Mouse (Mus musculus): ENCODE data around the gene Slc32a1.
A peak's percentile ranks its signal among the peaks of the same experiment; 100 is the strongest.

Slc32a1 gene

GRCm38 (mm10) chr2:158610488-158611325, at the start of gene Slc32a1:
Gene Slc32a1, plus strand, starts transcription at chr2:158610767.
- no peak for DNase-seq (ENCODE audit: low read depth, low spot score)

DNA sequence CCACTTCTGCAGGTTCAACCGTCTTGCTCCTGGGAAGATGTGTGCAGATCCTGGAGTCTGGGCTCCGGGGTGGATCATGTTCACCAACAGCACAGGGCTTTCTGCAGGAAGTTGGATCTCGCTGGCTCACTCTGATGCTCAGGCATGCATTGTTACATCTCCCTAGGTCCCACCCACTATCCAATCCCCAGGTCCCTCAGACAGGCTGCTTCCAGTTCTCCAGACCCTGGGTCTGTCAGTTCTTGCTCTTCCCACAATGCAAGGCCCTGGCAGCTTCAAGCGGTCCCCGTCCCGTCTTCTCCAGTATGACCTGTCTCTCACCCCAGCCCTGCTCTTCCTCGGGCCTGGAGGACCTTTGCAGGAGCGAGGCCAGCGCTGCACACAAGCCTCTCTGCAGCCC, 49.8 kb upstream of the Slc32a1 start:
- no peak for DNase-seq (ENCODE audit: low read depth, low spot score)

GRCm38 (mm10) chr2:158561371-158562144, 49.0 kb upstream of the Slc32a1 start:
- no peak for DNase-seq (ENCODE audit: low read depth, low spot score)

- DNase-seq (ENCODE audit: low read depth, low spot score), result peak; percentile 31
Measured at GRCm38 (mm10) chr2:158570421-158571081, 40.0 kb upstream of the Slc32a1 start.

DNA sequence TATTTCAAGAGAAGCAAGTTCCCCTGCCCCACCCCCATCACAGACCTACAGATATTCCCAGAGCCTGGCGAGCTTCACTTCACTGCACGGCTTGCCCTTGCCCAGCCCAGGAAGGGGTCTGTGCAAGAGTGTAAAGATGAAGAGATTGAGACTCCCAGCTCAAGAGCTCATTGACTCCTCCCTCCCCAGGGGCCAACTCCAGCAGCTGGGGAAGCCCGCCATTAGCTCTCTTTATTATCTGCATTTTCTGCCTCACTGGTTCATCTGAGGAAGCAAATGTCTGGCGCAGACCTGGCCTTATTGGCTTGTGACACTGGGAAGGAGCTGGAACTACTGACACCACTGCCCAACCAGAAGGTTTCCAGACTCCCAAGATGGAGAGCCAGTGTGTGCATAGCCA, 30.6 kb upstream of the Slc32a1 start:
- DNase-seq (ENCODE audit: low read depth, low spot score), result no peak

- no peak for DNase-seq (ENCODE audit: low read depth, low spot score)
Measured at GRCm38 (mm10) chr2:158584621-158585358, 25.8 kb upstream of the Slc32a1 start.

DNA sequence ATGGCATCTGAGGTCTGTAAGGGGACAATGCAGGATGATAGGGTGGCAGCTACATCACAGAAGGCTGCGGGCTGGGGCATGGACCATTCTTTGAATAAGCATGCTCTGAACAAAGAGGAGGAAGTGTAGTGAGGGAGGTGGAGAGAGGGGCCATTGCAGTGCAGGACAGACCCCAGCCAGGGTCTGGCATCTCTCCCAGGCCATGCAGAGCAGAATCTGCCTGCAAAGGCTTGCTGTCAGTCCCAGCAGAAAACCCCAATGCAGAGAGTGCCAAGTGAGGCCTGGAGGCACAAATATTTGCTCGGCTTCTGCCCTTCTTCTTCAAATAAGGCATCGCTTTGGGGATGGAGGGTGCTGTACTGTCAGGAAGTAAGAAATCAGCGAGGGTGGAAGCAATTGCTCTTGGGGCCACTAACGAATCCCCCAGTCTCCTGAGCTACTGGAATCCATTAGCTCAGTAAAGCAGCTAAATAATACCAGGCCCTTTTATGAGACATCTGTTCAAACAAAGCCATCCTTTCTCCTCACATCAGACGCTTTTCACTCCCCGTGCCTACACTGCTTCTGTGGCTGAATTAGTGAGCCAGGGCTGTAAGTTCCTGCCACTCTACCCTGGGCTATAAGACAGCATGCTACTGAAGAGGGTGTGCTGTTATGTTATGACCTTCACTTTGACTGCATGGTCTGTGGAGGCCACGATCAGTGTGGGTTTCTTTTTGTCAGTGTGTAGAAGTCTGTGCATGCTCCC, 21.9 kb upstream of the Slc32a1 start:
- DNase-seq (ENCODE audit: low read depth, low spot score), result no peak

DNA sequence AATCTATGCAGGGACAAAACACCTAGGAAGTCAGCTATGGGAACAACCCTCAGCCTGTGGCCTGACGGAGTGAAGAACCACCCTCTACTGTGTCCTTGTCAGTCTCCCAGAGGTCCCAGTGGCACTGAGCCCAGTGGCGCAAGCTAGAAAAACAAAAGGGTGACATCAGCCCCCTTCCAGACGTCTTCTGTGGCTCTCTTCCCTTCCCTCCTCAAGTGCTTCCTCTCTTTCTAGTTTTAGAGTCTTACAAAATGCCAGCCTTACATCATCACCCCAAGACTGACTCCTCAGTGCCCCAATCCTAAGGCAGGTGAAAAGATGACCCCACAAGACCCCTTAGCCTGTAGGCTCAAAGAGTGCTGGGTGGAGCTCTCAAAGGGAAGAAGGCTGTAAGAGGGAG, 20.1 kb upstream of the Slc32a1 start:
- DNase-seq (ENCODE audit: low read depth, low spot score), result no peak

- no peak for DNase-seq (ENCODE audit: low read depth, low spot score)
Measured at GRCm38 (mm10) chr2:158591286-158591685, 19.3 kb upstream of the Slc32a1 start.

- no peak for DNase-seq (ENCODE audit: low read depth, low spot score)
Measured at GRCm38 (mm10) chr2:158593371-158593770, 17.2 kb upstream of the Slc32a1 start.

- no peak for DNase-seq (ENCODE audit: low read depth, low spot score)
Measured at GRCm38 (mm10) chr2:158595103-158595502, 15.5 kb upstream of the Slc32a1 start.

- DNase-seq (ENCODE audit: low read depth, low spot score), result no peak
Measured at GRCm38 (mm10) chr2:158595577-158595976, 15.0 kb upstream of the Slc32a1 start.

- DNase-seq (ENCODE audit: low read depth, low spot score), result no peak
Measured at GRCm38 (mm10) chr2:158596803-158597202, 13.8 kb upstream of the Slc32a1 start.

DNA sequence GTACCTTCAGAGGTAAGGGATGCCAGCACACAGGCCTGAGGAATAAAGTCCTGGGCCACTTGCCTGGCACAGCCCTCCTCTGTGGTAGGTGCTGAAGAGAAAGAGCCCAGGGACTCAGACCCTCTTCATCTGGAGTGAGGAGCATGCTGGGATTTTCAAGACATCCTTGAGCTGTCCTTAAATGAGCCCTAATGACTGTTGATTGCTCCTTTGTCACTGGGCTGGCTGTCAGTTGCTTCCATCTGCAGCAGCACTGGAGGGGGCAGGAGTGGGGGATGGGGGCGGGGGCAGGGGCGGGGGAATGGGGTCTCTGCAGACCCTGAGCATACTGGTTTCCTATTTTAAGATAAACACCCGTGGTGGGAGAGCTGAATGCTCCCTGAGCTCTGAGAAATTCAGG, 10.1 kb upstream of the Slc32a1 start:
- DNase-seq (ENCODE audit: low read depth, low spot score), result no peak

- DNase-seq (ENCODE audit: low read depth, low spot score), result no peak
Measured at GRCm38 (mm10) chr2:158601326-158601725, 9.2 kb upstream of the Slc32a1 start.

DNA sequence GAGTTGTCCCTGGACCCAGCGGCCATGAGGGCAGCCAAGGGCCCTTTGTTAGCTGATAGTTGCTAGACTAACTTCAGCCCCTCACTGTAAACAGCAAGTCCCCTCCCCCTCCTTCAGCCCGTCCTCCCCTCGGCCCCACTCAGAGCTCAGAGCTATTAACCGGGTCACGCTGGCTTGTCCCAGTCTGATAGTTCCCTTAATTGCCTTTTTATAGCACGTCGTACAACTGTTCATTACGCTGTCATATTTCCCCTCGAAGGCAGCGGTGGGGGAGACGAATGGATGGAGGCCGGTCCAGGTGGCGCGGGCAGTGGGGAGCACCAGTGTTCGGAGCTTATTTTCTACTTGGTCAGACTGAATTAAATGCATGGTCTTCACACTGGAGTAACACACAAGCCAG, 7.9 kb upstream of the Slc32a1 start:
- no peak for DNase-seq (ENCODE audit: low read depth, low spot score)

DNA sequence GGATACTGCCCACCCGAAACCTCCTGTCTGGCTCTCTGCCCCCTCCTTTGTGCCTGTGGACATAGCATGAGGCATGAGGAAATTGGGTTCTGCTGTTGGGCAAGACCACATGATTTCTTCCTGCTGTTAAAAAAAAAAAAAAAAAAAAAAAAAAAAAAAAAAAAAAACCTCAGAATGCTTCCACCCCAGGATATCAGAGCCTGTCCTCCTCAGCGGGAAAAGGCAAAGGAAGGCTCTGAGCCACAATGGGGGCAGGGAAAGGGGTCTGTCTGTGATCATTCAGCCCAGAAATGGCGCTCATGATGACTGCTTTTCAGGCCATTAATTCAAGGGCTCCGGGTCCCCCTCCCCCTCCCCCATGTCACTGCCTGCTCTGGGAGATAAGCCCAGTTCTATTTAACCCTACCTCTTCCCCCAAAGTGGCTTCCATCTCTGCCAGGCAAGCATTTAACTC, 4.0 kb upstream of the Slc32a1 start:
- no peak for DNase-seq (ENCODE audit: low read depth, low spot score)

- DNase-seq (ENCODE audit: low read depth, low spot score), result no peak
Measured at GRCm38 (mm10) chr2:158609681-158610080, 886 bp upstream of the Slc32a1 start.

DNA sequence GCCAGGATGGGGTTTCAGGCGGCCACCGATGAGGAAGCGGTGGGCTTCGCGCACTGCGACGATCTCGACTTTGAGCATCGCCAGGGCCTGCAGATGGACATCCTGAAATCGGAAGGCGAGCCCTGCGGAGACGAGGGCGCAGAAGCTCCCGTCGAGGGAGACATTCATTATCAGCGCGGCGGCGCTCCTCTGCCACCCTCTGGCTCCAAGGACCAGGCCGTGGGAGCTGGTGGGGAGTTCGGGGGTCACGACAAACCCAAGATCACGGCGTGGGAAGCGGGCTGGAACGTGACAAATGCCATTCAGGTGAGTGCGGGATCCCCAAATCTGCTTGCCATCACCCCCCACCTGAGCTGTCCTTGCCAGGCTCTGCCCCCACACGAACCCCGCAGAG, 756 bp downstream of the Slc32a1 start:
- no peak for DNase-seq (ENCODE audit: low read depth, low spot score)

DNA sequence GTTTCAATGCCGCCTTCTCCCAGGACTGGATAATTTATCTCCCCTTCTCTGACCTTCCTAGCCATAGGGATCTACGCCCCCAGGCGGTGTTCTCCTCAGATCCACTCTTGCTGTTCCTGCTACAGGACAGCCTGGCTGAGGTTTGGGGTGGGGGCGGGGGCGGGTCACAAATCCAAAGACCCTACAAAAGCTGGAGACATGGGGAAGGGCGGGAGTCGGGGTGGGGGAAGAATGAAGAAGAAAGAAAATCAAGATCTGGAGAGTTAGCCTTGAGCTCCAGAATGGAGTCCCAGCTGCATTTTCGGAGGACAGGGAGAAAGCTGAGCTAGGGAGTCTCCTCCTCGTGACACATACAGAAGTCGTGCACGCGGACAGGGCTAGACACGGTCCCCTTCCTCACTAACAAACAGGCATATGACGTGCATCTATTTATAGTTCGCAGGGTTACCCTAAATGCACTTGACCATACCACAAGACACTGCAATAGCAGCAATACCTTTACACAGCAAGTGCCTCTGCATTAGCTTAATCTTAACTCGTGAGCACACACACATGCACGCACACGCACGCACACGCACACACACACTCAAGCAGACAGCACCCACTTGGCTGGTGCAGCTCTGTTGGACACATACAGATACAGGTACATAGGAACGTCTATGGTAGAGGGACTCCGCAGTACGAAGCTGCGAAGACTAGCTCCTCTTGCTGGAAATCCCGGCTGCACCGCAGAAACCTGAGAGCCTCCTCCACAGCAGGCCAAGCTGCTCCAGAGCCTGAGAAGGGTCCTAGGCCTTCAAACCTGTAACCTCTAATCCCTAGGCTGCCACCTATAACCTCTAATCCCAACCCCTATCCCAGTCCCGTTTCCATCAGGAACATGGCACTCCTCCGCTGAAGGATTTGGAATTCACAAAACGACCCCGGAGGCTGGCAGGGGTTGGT, 1.4 kb downstream of the Slc32a1 start:
- DNase-seq (ENCODE audit: low read depth, low spot score), result no peak

All from A20 (cell line).